Mouse (Mus musculus): ENCODE measurements at regions not wholly inside any gene's neighbourhood (a gene's known extent, or its start where the extent isn't known, plus 50 kb on each side); places are given as distances from the start of the nearest gene placed in this dataset.

DNA sequence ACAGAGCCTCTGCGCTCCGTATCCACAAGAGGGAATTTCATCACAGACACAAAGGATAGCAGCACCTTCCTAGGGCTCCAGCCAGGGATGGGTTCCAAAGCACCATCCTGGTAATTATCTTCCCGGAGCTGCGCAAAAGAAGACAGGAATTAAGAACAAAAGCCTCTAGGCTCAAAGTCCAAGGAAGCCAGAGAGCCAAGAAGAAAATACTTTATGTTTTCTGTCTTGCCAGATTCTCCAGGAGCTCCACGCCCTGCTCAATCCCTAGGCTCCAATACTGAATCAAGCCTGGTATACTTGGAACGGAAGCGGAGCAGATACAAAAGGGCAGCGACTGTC is 54.4 kb downstream of the Irf2bpl start:
- H3K4me3 ChIP-seq (replicated peaks; ENCODE audit: extremely low read depth, low read depth, low read length): no peak overlapping the region
- peaks cover 39% of the 10 kb centered on the region for H3K4me1 ChIP-seq (ENCODE audit: control insufficient read depth, insufficient read depth, low read length)
- DNase-seq: no peak
- TF ChIP-seq CTCF (IDR thresholded peaks at IDR 0.05; ENCODE audit: insufficient read depth, low read length) (no peak), POLR2A (IDR thresholded peaks at IDR 0.05; ENCODE audit: borderline replicate concordance, extremely low read depth, low read depth, low read length) (no peak)
- 72% methylated on average over 8 of the region's 8 CpGs for WGBS

DNA sequence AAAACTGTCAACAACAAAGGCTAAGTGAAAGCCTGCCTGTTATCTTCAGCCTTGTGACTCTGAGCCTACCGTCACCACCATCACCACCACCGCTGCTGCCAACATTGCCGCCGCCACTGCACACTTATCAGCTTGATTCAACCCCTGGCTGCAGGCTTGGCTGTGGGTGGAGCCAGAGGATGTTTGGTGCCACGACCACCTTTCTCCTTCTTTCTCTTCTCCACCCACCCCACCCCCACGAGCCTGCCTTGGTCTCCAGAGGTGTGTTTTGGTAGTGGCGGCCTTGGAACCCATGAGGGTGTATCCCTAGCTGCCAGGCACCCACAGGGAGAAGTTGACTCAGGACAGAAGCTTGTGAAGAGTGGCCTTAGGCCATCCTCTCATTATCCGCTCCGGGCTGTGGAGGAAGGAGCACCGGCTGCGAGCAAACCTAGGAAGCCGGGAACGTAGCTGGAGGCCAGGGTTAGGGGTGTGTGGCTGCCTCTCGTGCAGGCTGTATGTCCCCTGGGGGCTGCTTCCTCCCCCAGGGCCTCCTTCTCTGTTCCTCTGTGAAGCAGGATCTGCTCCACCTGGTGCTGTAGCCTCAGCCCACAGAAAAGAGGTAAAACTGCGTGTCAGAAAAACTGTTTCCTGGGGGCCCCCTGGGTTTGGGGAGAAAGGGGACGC is 54.9 kb downstream of the Irf2bpl start:
- WGBS: 80% methylated on average over 16 of the region's 16 CpGs
- no peak for DNase-seq
- H3K4me1 ChIP-seq (ENCODE audit: control insufficient read depth, insufficient read depth, low read length): peaks cover 45% of the 10 kb centered on the region
- H3K4me3 ChIP-seq (replicated peaks; ENCODE audit: extremely low read depth, low read depth, low read length): no peak overlapping the region
- TF ChIP-seq CTCF (IDR thresholded peaks at IDR 0.05; ENCODE audit: insufficient read depth, low read length) (no peak), POLR2A (IDR thresholded peaks at IDR 0.05; ENCODE audit: borderline replicate concordance, extremely low read depth, low read depth, low read length) (no peak)

DNA sequence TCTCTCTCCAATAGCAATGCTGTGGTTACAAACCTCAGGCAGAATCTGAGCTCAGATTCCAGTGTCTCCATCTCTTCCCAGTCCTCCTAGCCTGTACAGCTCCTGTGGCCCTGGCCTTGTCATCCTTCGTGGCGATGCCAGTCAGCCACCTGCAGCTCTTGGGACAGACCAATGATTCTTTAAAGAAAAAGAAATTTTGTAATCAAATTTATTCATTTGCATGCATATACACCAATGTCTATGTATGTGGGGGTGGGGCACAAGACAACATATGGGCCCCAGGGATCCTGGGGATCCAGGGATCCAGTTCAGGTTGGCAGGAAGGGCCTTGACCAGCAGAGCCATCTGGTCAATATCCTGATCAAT is 57.4 kb downstream of the Irf2bpl start:
- no peak overlapping the region for H3K4me3 ChIP-seq (replicated peaks; ENCODE audit: extremely low read depth, low read depth, low read length)
- WGBS: 85% methylated on average over 2 of the region's 2 CpGs
- peaks cover 37% of the 10 kb centered on the region for H3K4me1 ChIP-seq (ENCODE audit: control insufficient read depth, insufficient read depth, low read length)
- DNase-seq: no peak
- TF ChIP-seq CTCF (IDR thresholded peaks at IDR 0.05; ENCODE audit: insufficient read depth, low read length) (no peak), POLR2A (IDR thresholded peaks at IDR 0.05; ENCODE audit: borderline replicate concordance, extremely low read depth, low read depth, low read length) (no peak)

DNA sequence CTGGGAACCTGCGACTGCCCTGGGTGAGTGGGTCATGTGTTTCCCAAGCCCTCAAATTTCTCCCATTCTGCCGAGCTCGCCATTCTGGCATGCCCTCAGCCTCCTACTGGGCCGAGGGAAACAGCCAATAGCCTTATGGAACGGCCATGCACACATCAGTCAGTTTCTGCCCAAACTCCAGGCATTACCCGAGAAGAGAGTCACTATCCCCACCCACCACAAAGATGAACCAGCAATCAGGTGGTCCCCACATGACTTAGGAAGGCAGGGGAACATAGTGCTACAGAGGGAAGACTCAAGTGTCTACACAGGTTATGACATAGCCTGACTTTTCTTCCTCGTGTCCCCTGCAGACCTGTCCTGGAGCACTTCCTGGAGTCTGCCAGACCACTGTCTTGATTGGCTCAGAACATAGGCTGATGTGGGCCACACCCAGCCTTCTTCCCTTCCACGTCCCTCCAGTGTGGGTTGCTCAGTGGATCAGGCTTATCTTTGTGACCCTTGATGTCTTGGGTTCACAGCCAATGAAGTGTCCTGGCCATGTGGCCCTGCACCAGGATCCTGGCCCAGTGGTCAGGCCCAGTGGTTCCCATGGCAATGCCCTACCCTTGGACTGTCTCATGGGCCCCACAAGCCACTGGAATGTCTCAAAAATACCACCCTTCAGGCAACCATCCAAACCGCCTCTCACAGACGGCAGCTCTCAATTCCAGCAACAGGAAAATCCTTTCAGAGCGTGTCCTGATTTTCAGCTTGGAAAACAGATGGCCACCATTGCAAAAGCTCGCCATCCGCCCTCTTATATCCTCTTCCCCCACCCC is 58.0 kb downstream of the Irf2bpl start:
- peaks cover 31% of the 10 kb centered on the region for H3K4me1 ChIP-seq (ENCODE audit: control insufficient read depth, insufficient read depth, low read length)
- no peak overlapping the region for H3K4me3 ChIP-seq (replicated peaks; ENCODE audit: extremely low read depth, low read depth, low read length)
- WGBS: 45% methylated on average over 13 of the region's 13 CpGs
- DNase-seq: peak; percentile 49
- TF ChIP-seq POLR2A (IDR thresholded peaks at IDR 0.05; ENCODE audit: borderline replicate concordance, extremely low read depth, low read depth, low read length): no peak
- TF ChIP-seq CTCF (IDR thresholded peaks at IDR 0.05; ENCODE audit: insufficient read depth, low read length): no peak

DNA sequence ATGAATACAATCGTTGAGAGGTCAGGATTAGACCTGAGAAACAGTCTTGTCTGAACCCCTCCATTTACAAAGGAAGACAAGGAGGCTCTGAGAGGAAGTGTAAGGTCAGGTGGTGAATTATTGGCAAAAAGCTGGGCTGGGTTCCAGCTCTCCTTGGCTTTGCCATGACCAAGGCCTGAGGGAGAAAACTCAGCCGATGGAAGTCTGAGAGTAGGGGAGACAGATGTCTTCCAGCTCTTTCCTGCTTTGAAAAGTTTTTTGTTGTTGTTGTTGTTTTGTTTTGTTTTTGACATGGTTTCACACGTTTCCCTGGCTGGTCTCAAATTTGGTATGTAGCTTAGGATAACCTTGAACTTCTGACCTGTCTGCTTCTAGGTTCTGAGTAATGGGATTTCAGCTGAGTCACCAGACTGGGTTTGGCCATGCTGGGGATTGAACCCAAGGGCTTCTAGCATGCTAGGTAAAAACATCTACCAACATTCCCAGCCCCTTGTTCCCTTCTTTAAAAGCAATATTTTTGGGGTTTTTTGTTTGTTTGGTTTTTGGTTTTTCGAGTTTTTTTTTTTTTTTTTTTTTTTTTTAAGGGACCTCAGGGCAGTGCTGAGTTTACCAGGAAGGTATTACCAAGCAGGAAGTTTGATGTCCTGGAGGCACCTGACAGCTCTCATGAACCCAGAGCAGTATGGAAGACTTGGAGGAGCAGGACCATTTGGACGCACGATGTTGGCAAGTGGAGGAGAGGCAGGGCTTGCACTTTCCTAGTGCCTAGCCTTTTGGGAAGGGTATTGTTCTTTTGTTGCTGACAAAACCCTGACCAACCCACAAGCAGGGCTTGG is 58.8 kb downstream of the Irf2bpl start:
- Histone ChIP-seq H3K4me1 (ENCODE audit: control insufficient read depth, insufficient read depth, low read length) (peaks cover 28% of the 10 kb centered on the region), H3K4me3 (replicated peaks; ENCODE audit: extremely low read depth, low read depth, low read length) (no peak overlapping the region)
- DNase-seq: no peak
- TF ChIP-seq CTCF (IDR thresholded peaks at IDR 0.05; ENCODE audit: insufficient read depth, low read length) (no peak), POLR2A (IDR thresholded peaks at IDR 0.05; ENCODE audit: borderline replicate concordance, extremely low read depth, low read depth, low read length) (no peak)
- 21% methylated on average over 6 of the region's 6 CpGs for WGBS

DNA sequence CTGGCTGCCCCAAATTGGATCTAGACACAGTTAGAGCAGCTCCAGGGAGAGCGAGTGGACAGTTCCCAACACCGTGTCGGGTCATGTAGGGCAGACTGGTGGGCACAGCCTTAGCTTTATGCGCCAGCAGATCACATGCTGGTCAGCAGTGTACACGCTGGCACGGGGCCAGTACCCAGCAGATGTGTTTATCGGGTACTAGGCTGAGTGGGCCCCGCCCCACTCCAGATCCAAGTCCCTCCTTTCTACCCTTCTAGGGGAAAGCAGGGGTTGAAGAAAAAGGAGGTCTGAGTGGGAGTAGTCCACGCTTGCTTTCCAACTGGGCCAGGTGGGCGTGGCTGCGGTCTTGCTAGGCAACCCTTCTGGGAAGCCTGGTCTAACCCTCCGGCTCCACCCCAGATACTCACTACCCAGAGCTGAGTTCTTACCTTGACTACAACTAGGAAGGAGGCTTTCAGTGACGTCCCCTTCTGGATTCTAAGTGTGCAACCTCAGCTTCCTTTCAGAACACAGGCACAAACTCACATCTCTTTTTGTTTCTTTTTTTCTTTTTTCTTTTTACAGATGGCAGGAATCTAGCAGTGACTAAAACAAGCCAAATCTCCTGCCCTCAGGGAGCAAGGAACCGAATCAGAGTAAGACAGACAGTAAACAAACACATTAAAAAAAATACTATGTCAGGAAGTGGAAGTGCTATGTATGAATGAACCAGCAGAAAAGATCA is 59.6 kb downstream of the Irf2bpl start:
- Histone ChIP-seq H3K4me3 (replicated peaks; ENCODE audit: extremely low read depth, low read depth, low read length) (no peak overlapping the region), H3K4me1 (ENCODE audit: control insufficient read depth, insufficient read depth, low read length) (peaks cover 28% of the 10 kb centered on the region)
- TF ChIP-seq CTCF (IDR thresholded peaks at IDR 0.05; ENCODE audit: insufficient read depth, low read length) (no peak), POLR2A (IDR thresholded peaks at IDR 0.05; ENCODE audit: borderline replicate concordance, extremely low read depth, low read depth, low read length) (peak; percentile 71; the same call in 1 of the 2 replicates)
- DNase-seq: peak; percentile 89
- WGBS: 3% methylated on average over 14 of the region's 14 CpGs

DNA sequence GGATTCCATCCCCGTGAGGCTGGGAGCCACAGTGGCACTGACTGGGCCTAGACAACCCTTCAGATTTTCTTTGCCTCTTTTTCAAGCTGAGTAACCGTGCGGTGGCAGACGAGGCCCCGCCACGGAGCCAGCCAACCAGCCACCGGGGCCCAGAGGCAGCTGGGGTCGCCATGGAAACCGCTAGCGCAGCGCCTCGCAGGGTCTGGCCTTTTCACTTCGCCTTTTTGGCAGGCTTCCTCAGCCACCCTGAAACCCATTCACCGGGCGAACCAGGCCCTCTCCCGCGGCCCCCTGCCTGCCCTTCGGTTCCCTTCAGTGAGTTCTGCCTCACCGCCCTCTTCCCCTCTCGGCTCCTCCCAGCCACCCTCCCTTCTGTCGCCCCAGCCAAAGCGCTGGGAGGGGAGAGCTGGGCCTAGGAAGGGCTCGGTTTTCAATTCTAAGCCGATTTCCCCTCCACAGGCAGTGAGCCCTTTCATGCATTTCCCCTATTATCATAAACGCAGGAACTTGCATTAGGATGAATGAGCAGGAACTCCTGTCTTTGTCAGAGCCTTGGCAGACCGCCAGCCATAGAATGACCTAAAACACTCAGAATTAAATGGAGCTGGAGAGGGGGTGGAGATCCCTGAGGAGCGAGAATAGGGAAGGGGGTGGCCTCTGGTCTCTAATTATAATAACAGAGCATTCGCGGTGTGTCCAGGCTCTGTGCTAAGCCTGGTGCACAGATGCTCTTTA is 60.6 kb downstream of the Irf2bpl start:
- 2% methylated on average over 29 of the region's 29 CpGs for WGBS
- peak; percentile 85 for DNase-seq
- Histone ChIP-seq H3K4me1 (ENCODE audit: control insufficient read depth, insufficient read depth, low read length) (peaks cover 28% of the 10 kb centered on the region), H3K4me3 (replicated peaks; ENCODE audit: extremely low read depth, low read depth, low read length) (peak overlapping the region; percentile 60)
- TF ChIP-seq CTCF (IDR thresholded peaks at IDR 0.05; ENCODE audit: insufficient read depth, low read length) (no peak), POLR2A (IDR thresholded peaks at IDR 0.05; ENCODE audit: borderline replicate concordance, extremely low read depth, low read depth, low read length) (peak; percentile 39; the same call in 1 of the 2 replicates)

DNA sequence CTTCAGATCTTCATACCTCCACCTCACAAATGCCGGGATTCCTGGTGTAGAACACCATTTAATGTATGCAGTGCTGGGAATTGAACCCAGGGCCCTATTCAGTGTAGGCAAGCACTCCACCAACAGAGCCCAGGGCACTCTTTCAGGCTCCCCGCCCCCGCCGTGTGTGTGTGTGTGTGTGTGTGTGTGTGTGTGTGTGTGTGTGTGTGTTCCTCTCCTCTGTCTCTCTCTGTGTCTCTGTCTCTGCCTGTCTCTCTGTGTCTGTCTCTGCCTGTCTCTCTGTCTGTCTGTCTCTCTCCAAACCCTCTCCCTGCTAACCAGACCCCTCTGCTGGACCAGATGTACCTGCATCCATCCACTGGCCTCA is 61.1 kb downstream of the Irf2bpl start:
- TF ChIP-seq POLR2A (IDR thresholded peaks at IDR 0.05; ENCODE audit: borderline replicate concordance, extremely low read depth, low read depth, low read length) (no peak), CTCF (IDR thresholded peaks at IDR 0.05; ENCODE audit: insufficient read depth, low read length) (no peak)
- H3K4me3 ChIP-seq (replicated peaks; ENCODE audit: extremely low read depth, low read depth, low read length): peak overlapping the region; percentile 60
- peaks cover 31% of the 10 kb centered on the region for H3K4me1 ChIP-seq (ENCODE audit: control insufficient read depth, insufficient read depth, low read length)
- 84% methylated on average over 1 of the region's 4 CpGs for WGBS
- DNase-seq: no peak
